Mouse (Mus musculus): ENCODE data around the gene Pde6d.
"Not testable (repeated sequence)": the region's sequence is repeated elsewhere in the genome, so short reads cannot be mapped to it uniquely, and the experiment has no call there.

The Pde6d gene

DNA sequence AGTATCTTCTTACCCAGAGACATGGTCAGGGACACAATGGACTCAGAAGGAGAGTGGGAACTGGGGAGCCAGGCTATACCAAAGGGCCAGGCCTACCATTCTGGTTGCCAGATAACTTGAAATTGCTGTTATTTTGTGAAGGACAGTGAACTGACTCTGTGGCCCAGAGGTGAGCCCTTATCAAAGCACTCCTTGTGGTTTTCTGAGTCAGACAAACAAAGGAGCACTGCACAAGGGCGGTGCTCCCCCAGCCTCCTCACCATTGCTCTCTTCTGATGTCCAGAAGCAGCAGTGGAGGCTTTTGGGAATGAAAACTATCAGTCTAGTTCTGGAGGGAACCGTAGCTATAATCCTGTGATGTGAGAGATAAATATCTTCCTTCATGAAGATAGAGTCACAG is 39.8 kb downstream of the Pde6d start:
- no peaks in the 10 kb centered on the region for H3K27me3 ChIP-seq (ENCODE audit: control insufficient read depth, insufficient read depth, low read length, poor library complexity, severe bottlenecking)
- DNase-seq (ENCODE audit: low read depth, low spot score): no peak

DNA sequence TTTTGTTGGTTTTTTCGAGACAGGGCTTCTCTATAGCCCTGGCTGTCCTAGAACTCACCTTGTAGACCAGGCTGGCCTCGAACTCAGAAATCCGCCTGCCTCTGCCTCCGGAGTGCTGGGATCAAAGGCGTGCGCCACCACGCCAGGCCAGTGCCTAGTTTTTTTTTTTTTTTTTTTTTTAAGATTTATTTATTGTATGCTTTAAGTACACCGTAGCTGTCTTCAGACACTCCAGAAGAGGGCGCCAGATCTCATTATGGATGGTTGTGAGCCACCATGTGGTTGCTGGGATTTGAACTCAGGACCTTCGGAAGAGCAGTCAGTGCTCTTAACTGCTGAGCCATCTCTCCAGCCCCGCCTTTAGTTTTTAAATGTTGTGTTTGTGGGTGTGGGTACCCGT is 42.8 kb downstream of the Pde6d start:
- not testable (repeated sequence) for H3K27me3 ChIP-seq (ENCODE audit: control insufficient read depth, insufficient read depth, low read length, poor library complexity, severe bottlenecking); DNase-seq (ENCODE audit: low read depth, low spot score)

More for the DNA sequence above, 39.8 kb downstream of the Pde6d start:
- peaks cover 5% of the 10 kb centered on the region; the same call in 1 of the 2 replicates for H3K36me3 ChIP-seq (ENCODE audit: control insufficient read depth, insufficient read depth, low read length, poor library complexity, severe bottlenecking)

DNA sequence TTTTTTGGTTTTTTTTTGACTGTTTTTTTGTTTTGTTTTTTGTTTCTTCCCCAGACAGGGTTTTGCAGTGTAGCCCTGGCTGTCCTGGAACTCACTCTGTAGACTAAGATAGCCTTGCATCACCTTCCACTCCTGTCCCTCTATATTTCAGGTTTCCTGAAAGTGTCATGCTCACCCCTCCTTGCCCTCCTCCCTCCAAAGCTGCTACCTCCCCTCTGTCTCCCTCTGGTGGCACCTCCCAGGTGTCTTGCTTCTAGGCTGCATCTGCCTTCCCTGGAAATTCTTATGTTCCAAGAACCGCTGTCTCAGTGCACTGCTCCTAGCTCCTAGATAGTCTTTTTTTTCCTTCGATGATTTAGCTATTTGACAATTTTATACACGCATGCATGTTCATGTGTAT is 44.0 kb downstream of the Pde6d start:
- peak; percentile 47 for DNase-seq (ENCODE audit: low read depth, low spot score)

More for the DNA sequence above, 42.8 kb downstream of the Pde6d start:
- not testable (repeated sequence) for H3K36me3 ChIP-seq (ENCODE audit: control insufficient read depth, insufficient read depth, low read length, poor library complexity, severe bottlenecking)

GRCm38 (mm10) chr1:86533411-86534130 is 48.9 kb downstream of the Pde6d start:
- Histone ChIP-seq H3K36me3 (ENCODE audit: control insufficient read depth, insufficient read depth, low read length, poor library complexity, severe bottlenecking) (peaks cover 9% of the 10 kb centered on the region), H3K27me3 (ENCODE audit: control insufficient read depth, insufficient read depth, low read length, poor library complexity, severe bottlenecking) (no peaks in the 10 kb centered on the region)
- peak; percentile 65 for DNase-seq (ENCODE audit: low read depth, low spot score)

More for the DNA sequence above, 44.0 kb downstream of the Pde6d start:
- Histone ChIP-seq H3K27me3 (ENCODE audit: control insufficient read depth, insufficient read depth, low read length, poor library complexity, severe bottlenecking) (no peaks in the 10 kb centered on the region), H3K36me3 (ENCODE audit: control insufficient read depth, insufficient read depth, low read length, poor library complexity, severe bottlenecking) (no peaks in the 10 kb centered on the region)

DNA sequence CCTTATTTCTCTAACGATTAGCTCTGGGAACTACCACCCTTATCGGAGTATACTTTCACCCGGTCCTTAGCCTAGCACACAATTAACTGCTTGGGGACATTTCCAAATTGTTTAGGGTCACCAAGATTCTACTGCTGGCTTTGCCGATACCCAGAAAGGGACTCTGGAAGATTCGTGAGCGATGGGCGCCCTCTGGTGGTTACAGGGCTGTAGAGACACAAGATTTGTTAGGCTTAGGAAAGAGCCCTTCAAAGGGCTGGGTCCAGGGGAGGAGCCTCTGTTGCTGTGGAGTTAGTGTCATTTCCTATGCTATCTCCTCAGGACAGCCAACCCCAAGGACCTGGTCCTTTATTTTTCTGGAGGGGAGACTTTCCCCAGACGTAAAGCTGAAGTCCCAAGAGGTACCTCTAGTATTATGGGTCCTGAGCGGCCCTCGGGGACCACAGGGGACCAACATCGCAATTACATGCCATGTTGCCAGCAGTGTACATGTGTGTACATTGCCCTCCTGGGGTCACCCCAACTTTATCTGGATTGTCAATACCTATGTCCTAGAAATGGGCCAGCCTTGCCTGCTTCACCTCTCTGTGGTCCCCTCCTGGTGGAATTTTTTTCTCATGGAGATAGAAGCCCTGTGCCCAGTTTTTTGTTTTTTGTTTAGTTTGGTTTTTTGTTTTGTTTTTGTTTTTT is 49.9 kb downstream of the Pde6d start:
- Histone ChIP-seq H3K27me3 (ENCODE audit: control insufficient read depth, insufficient read depth, low read length, poor library complexity, severe bottlenecking) (no peaks in the 10 kb centered on the region), H3K36me3 (ENCODE audit: control insufficient read depth, insufficient read depth, low read length, poor library complexity, severe bottlenecking) (peaks cover 9% of the 10 kb centered on the region)
- DNase-seq (ENCODE audit: low read depth, low spot score): peak; percentile 95

- DNase-seq (ENCODE audit: low read depth, low spot score): no peak
- H3K36me3 ChIP-seq (ENCODE audit: control insufficient read depth, insufficient read depth, low read length, poor library complexity, severe bottlenecking): peaks cover 9% of the 10 kb centered on the region
- no peaks in the 10 kb centered on the region for H3K27me3 ChIP-seq (ENCODE audit: control insufficient read depth, insufficient read depth, low read length, poor library complexity, severe bottlenecking)
Measured at GRCm38 (mm10) chr1:86531547-86532321, 50.7 kb downstream of the Pde6d start.

GRCm38 (mm10) chr1:86530871-86531546 is 51.4 kb downstream of the Pde6d start:
- DNase-seq (ENCODE audit: low read depth, low spot score): peak; percentile 34
- Histone ChIP-seq H3K27me3 (ENCODE audit: control insufficient read depth, insufficient read depth, low read length, poor library complexity, severe bottlenecking) (no peaks in the 10 kb centered on the region), H3K36me3 (ENCODE audit: control insufficient read depth, insufficient read depth, low read length, poor library complexity, severe bottlenecking) (peaks cover 9% of the 10 kb centered on the region)

DNA sequence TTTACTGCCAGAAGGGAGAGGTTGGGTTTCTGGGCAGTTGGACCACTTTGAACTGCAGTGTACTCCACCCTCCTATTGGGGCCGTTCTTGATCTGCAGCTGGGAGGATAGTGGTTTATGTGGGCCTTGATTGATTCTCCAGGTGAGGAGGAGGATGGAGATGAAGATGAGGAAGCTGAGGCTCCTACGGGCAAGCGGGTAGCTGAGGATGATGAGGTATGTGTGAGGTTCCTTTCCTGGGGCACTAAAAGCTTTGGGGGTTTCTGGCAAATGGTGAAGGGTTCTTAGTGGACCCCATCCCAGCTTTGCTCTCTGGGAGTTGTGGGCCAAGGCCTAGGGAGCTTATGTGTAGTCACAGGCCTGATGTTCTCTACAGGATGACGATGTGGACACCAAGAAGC is 52.8 kb downstream of the Pde6d start:
- peaks cover 9% of the 10 kb centered on the region for H3K36me3 ChIP-seq (ENCODE audit: control insufficient read depth, insufficient read depth, low read length, poor library complexity, severe bottlenecking)
- DNase-seq (ENCODE audit: low read depth, low spot score): no peak

GRCm38 (mm10) chr1:86528571-86529180 is 53.8 kb downstream of the Pde6d start:
- DNase-seq (ENCODE audit: low read depth, low spot score): peak; percentile 65
- Histone ChIP-seq H3K27me3 (ENCODE audit: control insufficient read depth, insufficient read depth, low read length, poor library complexity, severe bottlenecking) (no peaks in the 10 kb centered on the region), H3K36me3 (ENCODE audit: control insufficient read depth, insufficient read depth, low read length, poor library complexity, severe bottlenecking) (peaks cover 9% of the 10 kb centered on the region)

More for the DNA sequence above, 52.8 kb downstream of the Pde6d start:
- H3K27me3 ChIP-seq (ENCODE audit: control insufficient read depth, insufficient read depth, low read length, poor library complexity, severe bottlenecking): no peaks in the 10 kb centered on the region

DNA sequence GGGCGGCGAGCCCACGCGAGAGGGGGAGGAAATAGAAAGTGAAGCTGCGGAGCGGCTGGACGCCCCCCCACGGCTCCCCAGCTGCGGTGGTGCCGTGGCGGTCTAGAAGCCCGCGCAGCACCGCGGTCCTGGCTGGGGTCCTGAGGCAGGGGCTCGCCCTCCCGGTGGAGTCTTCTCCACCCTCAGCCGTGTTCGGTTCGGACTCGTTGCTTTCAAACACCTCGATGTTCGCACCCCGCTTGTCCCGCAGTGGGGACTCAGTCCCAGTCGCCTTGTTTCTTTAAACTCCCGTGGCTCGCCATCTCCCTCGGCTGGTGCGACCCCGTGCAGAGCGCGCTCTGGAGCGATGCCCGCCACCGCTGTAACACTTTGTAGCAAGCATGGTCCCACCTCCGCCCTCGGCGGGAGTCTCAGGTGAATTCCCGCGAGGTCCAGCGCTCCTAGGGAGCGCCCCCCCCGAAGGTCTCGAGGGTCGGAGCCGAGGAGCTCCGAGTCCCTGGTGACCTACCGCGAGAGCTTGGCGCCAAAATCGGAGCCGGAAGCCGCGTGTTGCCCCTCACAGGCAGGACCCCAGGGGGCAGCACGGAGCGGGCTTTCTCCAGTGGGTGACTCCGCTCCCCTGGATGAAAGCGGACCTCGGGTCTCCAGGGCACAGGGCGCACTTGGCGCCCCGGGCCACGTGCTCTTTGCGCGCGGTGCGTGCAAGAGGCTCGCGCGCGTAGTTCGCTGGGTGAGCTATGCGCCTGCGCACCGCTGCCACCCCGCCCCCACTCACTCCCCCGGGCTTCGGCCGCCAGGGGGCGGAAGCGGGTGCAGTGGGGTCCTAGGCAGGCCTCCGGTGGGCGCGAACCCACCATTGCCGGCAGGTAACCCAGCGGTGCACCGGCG is 54.6 kb downstream of the Pde6d start:
- Histone ChIP-seq H3K36me3 (ENCODE audit: control insufficient read depth, insufficient read depth, low read length, poor library complexity, severe bottlenecking) (peaks cover 9% of the 10 kb centered on the region), H3K27me3 (ENCODE audit: control insufficient read depth, insufficient read depth, low read length, poor library complexity, severe bottlenecking) (no peaks in the 10 kb centered on the region)
- DNase-seq (ENCODE audit: low read depth, low spot score): peak; percentile 94

DNA sequence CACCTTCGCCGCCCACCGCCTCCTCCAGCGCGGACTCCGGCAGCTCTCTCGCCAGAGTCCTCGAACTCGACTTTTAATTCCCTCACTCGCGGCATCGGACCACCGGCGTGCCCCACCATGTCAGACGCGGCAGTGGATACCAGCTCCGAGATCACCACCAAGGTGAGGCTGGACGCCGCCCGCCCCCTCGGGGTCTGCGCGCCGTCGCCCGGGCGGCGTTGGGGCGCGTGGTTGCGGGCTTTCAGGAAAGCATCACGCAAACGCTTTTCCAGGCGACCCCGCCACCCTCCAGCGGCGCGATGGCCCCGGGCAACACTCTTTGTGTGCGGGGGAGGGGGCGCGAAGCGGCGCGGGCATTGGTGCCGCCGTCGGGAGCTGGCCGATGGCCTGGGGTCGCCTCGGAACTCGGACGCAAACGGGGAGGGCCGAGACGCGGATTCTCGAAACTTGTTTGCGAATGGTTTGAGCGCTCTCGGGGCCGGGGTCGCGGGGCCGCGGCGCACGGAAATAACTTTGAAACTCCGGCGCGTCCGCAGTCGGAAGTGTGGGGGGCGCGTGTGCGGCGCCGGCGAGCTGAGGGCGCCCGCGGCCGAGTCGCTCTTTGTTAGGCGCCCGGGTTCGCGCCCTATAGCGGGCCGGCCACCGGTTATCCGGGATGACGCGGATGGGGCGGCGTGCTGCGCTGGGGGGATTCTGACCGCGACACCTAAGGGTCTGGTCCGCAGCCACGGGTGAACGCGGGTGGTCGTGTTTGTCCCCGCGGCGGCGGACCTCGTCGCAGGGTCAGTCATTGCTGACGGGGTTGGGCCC is 55.4 kb downstream of the Pde6d start:
- peaks cover 9% of the 10 kb centered on the region for H3K36me3 ChIP-seq (ENCODE audit: control insufficient read depth, insufficient read depth, low read length, poor library complexity, severe bottlenecking)
- no peaks in the 10 kb centered on the region for H3K27me3 ChIP-seq (ENCODE audit: control insufficient read depth, insufficient read depth, low read length, poor library complexity, severe bottlenecking)
- DNase-seq (ENCODE audit: low read depth, low spot score): peak; percentile 49

DNA sequence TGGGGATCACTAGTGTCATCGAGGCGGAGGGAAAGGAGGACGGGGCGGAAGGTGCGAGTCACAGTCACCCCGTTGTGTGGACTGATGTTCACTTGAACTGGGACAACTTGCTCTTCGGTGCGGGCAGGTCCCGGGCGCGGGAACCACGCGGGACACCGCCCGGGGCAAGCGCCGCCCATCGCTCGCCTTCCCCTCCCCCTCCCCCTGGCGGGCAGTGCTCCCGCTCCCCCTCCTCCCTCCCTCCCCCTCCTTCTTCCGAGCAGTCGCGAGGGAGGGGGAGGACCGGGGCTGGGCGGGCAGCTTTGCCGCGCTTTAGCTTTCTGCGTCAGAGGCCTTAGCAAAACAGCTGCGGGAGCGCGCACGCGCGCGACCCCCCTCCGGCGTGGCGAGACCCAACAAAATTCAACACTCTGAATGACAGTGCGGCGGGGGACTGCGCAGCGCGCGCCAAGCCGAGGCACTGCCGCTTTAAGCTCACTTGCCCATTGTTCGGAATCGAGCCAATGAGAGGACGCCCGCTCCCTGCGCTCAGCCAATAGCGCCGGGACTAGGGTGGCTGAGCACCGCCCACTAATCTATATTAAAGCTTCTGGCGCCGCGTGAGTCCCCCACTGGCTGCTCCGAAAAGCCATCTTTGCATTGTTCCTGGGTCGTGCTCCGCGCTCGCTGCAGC is 56.2 kb downstream of the Pde6d start, which contains the start of gene Ptma:
Gene Ptma (plus strand): TSS at position 611 of the 673 bp plus-strand sequence.
- DNase-seq (ENCODE audit: low read depth, low spot score): peak; percentile 100
- peaks cover 9% of the 10 kb centered on the region for H3K36me3 ChIP-seq (ENCODE audit: control insufficient read depth, insufficient read depth, low read length, poor library complexity, severe bottlenecking)
- no peaks in the 10 kb centered on the region for H3K27me3 ChIP-seq (ENCODE audit: control insufficient read depth, insufficient read depth, low read length, poor library complexity, severe bottlenecking)

All from splenic B cell, adult 2 months (primary cell).